Mouse (Mus musculus) induced T-regulatory cell, adult 2 months (primary cell): ENCODE results near the gene Gm11034.

Experiments used
- DNase-seq: peaks from one replicate; pipeline ENCODE4 v3.0.0-alpha.2; 2012; ENCODE audit warnings: low read depth

Gm11034 gene

DNA sequence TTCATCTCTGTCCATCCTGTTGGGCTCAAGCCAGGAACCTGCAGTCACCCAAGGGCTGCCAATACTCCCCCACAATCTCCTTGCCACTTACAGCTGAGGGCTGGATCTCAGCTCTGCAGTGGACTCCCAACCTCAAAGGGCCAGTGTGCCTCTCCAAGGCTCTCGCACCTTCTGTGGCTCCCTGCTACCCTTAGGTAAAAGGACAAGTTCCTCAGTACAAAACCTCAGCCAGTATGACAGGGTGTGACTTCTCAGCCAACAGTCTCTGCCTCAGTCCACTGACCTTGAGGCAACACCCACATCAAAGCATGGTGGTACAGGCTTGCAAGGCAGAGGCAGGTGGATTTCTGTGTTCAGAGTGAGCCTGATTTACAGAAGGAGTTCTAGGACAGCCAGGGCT lies 1.6 kb downstream of the Gm11034 start:
- no peak for DNase-seq

DNA sequence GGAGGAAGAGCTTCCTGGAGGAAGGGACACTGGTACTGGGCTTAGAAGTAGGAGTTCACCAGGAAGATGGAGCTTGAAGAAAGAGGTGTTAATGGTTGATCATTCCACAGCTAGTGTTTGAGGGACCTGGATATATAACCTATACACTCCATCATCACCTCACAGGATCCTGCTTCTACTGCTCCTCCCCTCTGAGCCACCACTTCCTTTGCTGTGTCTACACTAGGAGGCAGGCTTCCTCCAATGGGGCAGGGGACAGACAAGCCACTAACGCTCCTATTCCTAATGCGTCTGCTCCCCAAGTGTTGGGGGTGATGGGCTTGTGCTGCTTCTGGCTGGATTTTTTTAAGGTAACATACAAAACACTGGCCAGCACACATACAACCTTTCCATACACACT lies 2.7 kb downstream of the Gm11034 start:
- DNase-seq: peak; percentile 41

DNA sequence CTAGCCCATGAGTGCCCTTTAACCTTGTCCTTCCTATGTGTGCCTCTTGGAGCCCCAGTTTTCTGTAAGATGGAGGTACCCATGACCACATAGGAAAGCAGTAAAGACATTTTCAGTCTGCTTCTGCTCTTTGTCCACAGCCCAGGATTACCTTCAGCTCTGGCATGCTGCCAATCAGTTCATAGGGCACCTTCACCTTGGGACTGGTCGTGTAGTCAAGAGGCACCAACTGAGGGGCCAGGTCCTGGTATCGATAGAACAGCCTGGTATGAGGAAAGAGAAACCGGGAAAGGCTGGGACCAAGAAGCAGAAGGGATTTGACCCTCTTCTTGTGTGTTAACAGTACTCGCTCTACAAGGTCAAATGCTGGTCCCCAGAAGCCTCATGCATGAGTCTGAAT lies 3.2 kb downstream of the Gm11034 start:
- no peak for DNase-seq

DNA sequence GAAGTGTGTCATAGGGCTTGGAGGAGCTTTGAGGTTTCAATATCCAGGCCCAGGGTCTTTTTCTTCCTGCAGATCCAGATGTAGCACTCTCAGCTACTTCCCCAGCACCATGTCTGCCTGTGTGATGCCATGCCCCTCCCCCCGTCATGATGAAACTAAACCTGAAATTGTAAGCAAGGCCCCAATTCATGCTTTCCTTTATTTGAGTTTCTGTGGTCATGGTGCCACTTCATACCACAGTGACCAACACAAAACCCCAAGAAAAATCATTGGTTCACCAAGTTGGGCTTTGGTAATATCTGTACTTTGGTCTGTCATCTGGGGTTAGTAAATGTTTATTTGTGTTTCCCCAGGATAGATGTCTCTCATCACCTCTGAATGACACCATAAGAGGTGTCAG lies 4.9 kb downstream of the Gm11034 start:
- peak; percentile 25 for DNase-seq

DNA sequence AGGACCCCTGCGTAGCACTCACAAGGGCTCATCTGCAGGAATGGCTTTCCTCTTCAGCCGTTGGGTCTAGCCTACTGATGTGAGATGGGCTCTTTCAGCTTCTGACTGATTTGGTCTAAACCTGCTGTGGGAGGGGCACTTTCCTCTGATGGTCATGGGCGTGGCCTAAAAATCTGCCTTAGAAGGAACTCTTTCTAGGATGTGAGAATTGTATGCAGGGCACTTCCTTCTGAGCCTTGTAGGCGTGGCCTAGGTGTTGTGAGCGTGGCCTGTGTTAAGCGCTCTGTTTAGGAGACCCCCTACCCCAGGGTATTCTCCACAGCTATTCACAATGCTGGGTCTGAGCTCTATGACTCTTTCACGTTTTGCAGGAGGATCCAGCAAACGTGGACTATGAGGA lies 15.4 kb downstream of the Gm11034 start:
- peak; percentile 40 for DNase-seq

DNA sequence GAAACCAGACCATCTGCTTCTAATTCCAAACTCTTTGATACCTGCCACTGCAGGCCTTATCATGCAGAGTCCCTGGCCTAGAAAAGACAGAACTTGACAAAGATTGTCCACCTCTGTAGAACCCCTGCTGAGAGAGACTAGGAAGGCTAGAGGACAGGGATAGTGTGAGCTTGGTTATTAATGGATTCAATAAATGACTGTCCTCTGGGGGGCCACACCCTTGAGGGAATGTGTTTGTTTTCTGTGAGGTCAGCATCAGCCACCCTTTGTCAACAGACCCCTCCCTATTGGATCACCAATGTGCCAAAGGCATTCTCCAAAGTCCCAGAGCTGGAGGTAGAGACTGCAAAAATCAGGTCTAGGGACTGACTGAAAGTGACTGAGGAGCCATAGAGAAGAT lies 21.4 kb downstream of the Gm11034 start:
- no peak for DNase-seq

DNA sequence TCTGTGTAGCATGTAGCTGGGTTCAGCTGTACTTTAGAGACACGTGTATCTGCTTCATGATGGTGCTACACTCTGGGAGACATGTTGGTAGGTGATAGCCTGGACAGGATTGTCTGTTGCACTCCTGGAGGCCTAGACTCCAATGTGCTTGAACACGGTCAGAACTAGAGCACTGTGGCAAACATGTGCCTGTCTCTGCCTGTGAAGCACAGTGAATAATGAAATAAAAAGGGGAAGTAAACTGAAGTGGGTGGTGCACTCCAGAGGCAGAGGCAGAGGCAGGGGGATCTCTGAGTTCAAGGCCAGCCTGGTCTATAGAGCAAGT lies 23.3 kb downstream of the Gm11034 start:
- peak; percentile 56 for DNase-seq

DNA sequence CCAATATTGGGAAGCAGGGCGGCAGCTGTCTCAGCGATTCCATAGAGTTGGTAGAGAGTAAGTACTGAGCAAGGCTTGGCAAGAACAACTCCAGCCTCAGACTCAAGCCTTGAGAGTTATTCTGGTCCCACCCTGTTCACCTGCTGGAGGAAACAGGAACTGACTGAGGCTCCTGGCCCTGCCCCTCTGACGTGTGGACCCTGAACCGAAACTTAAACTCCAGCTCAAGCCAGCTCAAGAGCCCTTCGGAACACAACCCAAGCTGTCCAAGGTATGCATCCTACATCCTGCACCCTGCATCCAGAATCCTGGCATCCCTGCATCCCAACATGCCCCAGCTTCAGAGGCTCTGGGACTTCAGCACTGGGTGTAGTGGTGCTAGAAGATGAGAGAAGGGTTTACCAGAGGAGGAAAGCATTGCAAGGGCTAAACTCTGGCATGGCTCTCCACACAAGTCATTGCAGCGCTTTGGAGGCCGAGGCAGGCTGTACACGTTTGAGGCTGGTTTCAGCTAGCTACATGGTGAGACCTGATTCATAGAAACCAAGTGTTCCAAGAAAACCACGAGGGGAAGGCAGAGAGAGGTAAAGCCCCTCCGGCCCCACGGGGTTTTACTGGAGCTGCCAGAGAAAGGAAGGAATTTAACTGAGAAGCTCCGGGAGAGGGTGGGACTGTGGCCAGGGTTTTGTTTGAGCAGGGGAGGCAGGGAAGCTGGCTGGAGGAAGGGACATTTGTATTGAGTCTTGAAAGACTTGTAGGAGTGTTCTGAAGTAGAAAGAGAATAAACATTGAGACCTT lies 23.8 kb downstream of the Gm11034 start, which contains the start of gene Hsh2d:
TSS of gene Hsh2d (plus strand) at position 222 of the 798 bp plus-strand sequence.
- DNase-seq: peak; percentile 93

DNA sequence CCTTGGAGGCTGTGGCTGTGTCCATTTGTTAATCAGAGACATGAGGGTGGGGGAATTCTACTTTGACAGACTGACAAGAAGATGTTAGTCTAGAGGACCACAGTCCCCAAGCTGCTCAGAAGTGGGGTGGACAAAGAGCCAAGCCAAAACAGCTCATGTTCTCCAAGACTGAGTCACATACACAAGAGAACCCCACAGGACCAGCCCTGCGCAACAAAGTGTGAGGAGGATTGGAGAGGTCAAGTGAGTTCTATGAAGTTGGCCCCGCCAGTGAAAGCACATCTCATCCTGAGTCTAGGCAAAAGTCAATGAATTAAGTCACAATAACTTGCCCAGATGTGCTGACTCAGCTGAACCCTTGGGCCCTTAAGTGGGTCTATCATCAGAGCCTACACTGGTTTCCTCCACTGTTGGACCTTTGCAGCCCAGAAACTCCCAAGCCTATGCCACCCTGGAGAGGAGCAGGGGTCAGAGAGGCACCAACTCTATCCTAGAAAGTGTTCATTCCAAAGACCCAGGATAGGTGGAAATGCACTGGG lies 25.6 kb downstream of the Gm11034 start:
- no peak for DNase-seq

DNA sequence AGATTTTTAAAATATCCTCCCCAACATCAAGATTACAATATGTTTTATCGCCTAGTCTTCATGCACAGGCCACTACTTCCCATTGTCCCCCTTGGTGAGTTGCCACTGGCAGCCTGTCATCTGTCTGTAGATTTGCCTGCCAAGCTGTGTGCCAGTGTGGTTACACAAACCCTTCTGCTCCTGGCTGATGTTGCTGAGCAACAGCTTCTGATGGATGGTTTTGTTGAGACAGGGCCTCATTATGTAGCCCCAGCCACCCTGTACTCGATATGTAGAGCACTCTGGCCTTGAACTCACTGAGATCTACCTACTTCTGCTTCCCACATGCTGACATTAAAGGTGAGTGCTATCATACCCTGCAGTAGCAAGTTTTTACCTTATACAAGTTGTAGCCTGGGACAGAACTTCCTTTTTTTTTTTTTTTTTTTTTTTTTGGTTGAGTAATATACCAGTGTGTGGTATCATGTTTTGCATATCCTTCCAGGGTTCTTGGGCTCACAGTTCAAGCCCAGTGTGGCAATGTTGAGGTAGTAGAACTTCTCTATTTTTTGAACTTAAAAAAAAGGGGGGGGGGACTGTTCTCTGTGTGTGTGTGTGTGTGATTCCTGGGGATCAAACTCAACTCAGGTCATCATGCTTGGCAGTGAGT lies 29.8 kb downstream of the Gm11034 start:
- DNase-seq: no peak

DNA sequence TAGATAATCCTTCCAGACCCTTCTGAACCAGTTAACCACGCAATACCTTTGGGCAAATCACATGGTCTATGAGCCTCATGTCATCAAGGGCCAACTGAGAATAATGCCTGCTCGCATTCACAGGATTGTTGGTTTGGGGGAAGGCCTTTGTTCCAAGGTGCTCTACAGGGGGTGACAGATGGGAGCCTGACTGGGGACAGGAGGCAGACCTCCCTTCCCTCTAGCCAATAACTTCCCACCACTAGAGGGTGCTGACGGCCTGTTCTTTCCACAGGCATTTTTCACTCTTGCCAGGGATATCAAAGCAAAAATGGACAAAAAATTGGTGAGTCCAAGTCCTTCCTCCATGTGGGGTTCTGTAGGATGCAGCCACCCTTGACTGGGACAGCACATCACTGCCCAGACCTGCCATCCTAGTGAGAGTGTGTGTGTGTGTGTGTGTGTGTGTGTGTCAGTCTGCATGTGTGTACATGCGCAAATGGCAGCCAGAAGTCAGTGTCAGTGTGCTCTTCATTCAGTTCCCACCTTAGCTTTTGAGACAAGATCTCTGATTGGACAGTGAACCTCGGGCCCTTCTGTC lies 36.0 kb downstream of the Gm11034 start:
- peak; percentile 84 for DNase-seq

DNA sequence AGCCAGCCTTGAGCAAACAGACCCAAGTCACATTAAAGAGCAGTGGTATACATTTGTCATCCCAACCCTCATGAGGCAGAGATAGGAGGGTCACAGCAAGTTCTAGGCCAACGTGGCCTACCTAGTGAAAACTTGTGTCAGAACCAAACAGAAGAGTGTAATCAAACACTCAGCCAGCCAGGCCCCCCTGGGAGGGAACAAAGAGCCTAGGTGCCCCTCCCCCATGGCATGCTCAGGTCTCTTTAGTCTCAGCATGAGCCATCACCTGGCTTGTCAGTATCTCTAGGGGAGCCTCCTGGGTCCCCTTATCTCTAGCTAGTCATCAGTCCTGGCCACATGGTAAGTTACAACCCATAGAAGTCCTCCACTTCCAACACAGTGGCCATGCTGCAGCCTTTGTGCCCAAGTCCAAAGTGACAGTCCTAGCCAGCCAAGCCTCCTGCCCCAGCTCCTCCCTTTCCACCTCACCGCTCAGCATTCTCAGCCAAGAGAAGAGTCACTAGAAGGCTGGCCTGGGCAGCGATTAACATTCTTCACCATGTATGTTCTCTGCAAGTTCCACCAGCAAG lies 43.7 kb downstream of the Gm11034 start:
- DNase-seq: no peak

DNA sequence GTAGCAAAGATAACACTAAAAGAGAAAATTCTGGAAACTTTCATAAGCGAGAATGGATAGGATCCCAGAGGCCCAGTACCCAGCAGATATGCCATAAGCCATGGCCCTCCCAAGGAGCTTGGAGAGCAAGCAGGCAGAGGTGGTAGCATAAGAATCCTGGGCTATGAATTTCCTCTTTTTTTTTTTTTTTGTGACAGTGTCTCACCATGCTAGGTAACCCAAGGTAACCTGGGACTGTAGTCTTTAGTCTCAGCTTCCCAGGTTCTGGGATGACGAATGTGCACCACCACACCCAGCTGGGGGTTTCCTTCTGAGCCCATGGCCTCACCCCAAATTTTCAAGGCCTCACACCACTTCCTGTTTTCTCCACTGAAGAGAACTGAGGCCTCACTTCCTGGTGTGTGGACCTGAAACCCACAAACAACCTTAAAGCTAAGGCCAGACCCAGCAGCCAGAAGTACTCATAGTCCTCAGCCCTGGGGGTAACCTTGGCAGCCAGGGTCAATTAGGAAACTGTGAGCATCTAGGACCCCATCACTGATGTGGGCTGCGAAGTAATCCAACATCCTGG lies 44.3 kb downstream of the Gm11034 start:
- DNase-seq: peak; percentile 92
